Mouse (Mus musculus) heart, embryonic 15.5 days (tissue): ENCODE results near the gene Cers3. TPM values are rescaled to one million over a fixed set of nuclear protein-coding genes. Genes with fewer than 3 reads are reported as not detected.

Source experiments
- ATAC-seq: fragments of 200-750 bp; cut with Nextera tagmentation; replicated peaks from 2 replicates; pipeline ENCODE4 v1.8.0; 2017; ENCODE audit warnings: low read depth, moderate TSS enrichment; ENCODE audit not compliant: insufficient number of reproducible peaks, insufficient read depth, low FRiP score
- H3K27ac ChIP-seq: fragments of 300-500 bp; sonication (generic); 2 replicates; pipeline ENCODE4 v1.5.1; 2015; ENCODE audit warnings: mild to moderate bottlenecking, inconsistent platforms
- H3K27me3 ChIP-seq: fragments of 300-500 bp; sonication (generic); 2 replicates; pipeline ENCODE4 v1.6.1; 2015; ENCODE audit warnings: inconsistent platforms
- H3K36me3 ChIP-seq: fragments of 300-500 bp; sonication (generic); 2 replicates; pipeline ENCODE4 v1.6.1; 2015; ENCODE audit warnings: mild to moderate bottlenecking, inconsistent platforms
- H3K4me1 ChIP-seq: fragments of 300-500 bp; sonication (generic); replicated peaks from 2 replicates; pipeline ENCODE4 v1.6.1; 2015; ENCODE audit warnings: inconsistent platforms
- H3K4me2 ChIP-seq: fragments of 300-500 bp; sonication (generic); 2 replicates; pipeline ENCODE4 v1.6.1; 2015; ENCODE audit warnings: inconsistent platforms, mild to moderate bottlenecking, moderate library complexity
- H3K4me3 ChIP-seq: fragments of 300-500 bp; sonication (generic); 2 replicates; pipeline ENCODE4 v1.5.1; 2015; ENCODE audit warnings: mild to moderate bottlenecking, inconsistent platforms
- H3K9ac ChIP-seq: fragments of 300-500 bp; sonication (generic); 2 replicates; pipeline ENCODE4 v1.6.1; 2015; ENCODE audit warnings: mild to moderate bottlenecking, inconsistent platforms
- H3K9me3 ChIP-seq: fragments of 300-500 bp; sonication (generic); replicated peaks from 2 replicates; pipeline ENCODE4 v1.6.1; 2016; ENCODE audit warnings: inconsistent platforms
- WGBS: fragments of 180-500 bp; shearing (Covaris S2); methylation state at CpG from one replicate; pipeline ENCODE4 v1.1.7; 2015; ENCODE audit warnings: mixed read lengths; 5-methylcytosine and 5-hydroxymethylcytosine counted together
- polyA plus RNA-seq: library from polyadenylated mRNA; unstranded; fragments of >200 nt; fragmentation: Nextera tagmentation; extraction: Ambion mirVana; gene quantifications from 2 replicates; pipeline ENCODE4 v1.2.1, GENCODE M21; 2015

The Cers3 gene
- polyA plus RNA-seq, 1 experiment from 2014 or later: 0.47 TPM

GRCm38 (mm10) chr7:66866944-66867718, 123.8 kb downstream of the Cers3 start:
- H3K4me1 ChIP-seq: peaks cover 18% of the 10 kb centered on the region
- ATAC-seq: no peak
- no peaks in the 10 kb centered on the region for H3K36me3 ChIP-seq
- H3K27ac ChIP-seq: peak overlapping the region; percentile 5; the same call in 1 of the 2 replicates
- H3K9ac ChIP-seq: no peak overlapping the region
- H3K4me2 ChIP-seq: no peak overlapping the region
- no peak overlapping the region for H3K4me3 ChIP-seq
- H3K9me3 ChIP-seq: no peaks in the 10 kb centered on the region
- WGBS: 69% methylated on average over 19 of the region's 19 CpGs
- no peaks in the 10 kb centered on the region for H3K27me3 ChIP-seq

GRCm38 (mm10) chr7:66867719-66868501, 124.6 kb downstream of the Cers3 start:
- no peaks in the 10 kb centered on the region for H3K36me3 ChIP-seq
- WGBS: 76% methylated on average over 13 of the region's 13 CpGs
- H3K4me1 ChIP-seq: peaks cover 18% of the 10 kb centered on the region
- H3K27ac ChIP-seq: peak overlapping the region; percentile 5; the same call in 1 of the 2 replicates
- no peaks in the 10 kb centered on the region for H3K27me3 ChIP-seq
- no peak overlapping the region for H3K4me2 ChIP-seq
- no peaks in the 10 kb centered on the region for H3K9me3 ChIP-seq
- no peak for ATAC-seq
- no peak overlapping the region for H3K9ac ChIP-seq
- no peak overlapping the region for H3K4me3 ChIP-seq

GRCm38 (mm10) chr7:66871520-66871919, 128.2 kb downstream of the Cers3 start:
- H3K27ac ChIP-seq: peak overlapping the region; percentile 58
- 0 out of 2 replicates have a peak, but pooled peaks have one; percentile 25 for ATAC-seq
- 44% methylated on average over 7 of the region's 7 CpGs for WGBS
- H3K27me3 ChIP-seq: no peaks in the 10 kb centered on the region
- H3K4me1 ChIP-seq: peaks cover 18% of the 10 kb centered on the region
- no peaks in the 10 kb centered on the region for H3K36me3 ChIP-seq
- no peak overlapping the region for H3K4me3 ChIP-seq
- no peak overlapping the region for H3K4me2 ChIP-seq
- H3K9me3 ChIP-seq: no peaks in the 10 kb centered on the region
- no peak overlapping the region for H3K9ac ChIP-seq

- H3K27me3 ChIP-seq: no peaks in the 10 kb centered on the region
- no peaks in the 10 kb centered on the region for H3K36me3 ChIP-seq
- peak overlapping the region; percentile 32; the same call in 1 of the 2 replicates for H3K27ac ChIP-seq
- ATAC-seq: no peak
- no peak overlapping the region for H3K4me2 ChIP-seq
- H3K9me3 ChIP-seq: no peaks in the 10 kb centered on the region
- 64% methylated on average over 14 of the region's 14 CpGs for WGBS
- no peak overlapping the region for H3K4me3 ChIP-seq
- peaks cover 16% of the 10 kb centered on the region for H3K4me1 ChIP-seq
- no peak overlapping the region for H3K9ac ChIP-seq
Measured at GRCm38 (mm10) chr7:66871940-66872511, 128.7 kb downstream of the Cers3 start.

DNA sequence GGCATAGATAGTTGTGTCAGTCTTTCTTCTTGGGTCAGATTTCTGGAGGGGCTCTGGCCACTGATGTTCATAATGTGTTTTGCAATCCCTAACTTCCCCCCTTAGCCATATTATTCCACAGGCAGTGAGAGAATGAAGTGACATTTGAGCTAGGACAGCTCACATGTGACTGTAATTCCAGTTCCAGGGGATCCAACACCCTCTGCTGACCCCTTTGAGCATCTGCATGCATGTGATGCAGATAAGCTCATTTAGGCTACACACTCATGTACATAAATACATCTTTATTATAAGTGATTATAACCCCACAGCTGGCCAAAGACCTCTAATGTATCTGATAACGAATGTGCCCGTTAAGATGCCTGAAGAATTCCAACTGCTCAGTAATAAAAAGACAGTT, 129.9 kb downstream of the Cers3 start:
- Histone ChIP-seq H3K27me3 (no peaks in the 10 kb centered on the region), H3K4me3 (no peak overlapping the region), H3K27ac (no peak overlapping the region), H3K4me1 (peaks cover 16% of the 10 kb centered on the region), H3K36me3 (no peaks in the 10 kb centered on the region), H3K9me3 (no peaks in the 10 kb centered on the region), H3K4me2 (no peak overlapping the region), H3K9ac (no peak overlapping the region)
- no peak for ATAC-seq
- WGBS: 73% methylated on average over 2 of the region's 2 CpGs

Other genes with a start within 250 kb of the Cers3 start
- 8.4 and 11.8 TPM in 2 replicates for gene Asb7, start 53.9 kb upstream of the Cers3 start, polyA plus RNA-seq
- 8.8 and 10.2 TPM in 2 replicates for gene Lins1, start 53.6 kb upstream of the Cers3 start, polyA plus RNA-seq
- gene Adamts17, start 96.2 kb downstream of the Cers3 start, polyA plus RNA-seq: 5.1 and 7.2 TPM in 2 replicates